Mouse (Mus musculus) inflammation-experienced regulatory T-cells, adult 6 months (primary cell): ENCODE results near the gene Tpk1. TPM values are rescaled to one million over a fixed set of nuclear protein-coding genes. Genes with fewer than 3 reads are reported as not detected.

Experiments
- ATAC-seq: one replicate; pipeline ENCODE4 v1.8.0; 2017
- polyA plus RNA-seq, 3 experiments: library from polyadenylated mRNA; unstranded; fragments of 100-300 nt; shearing (Covaris generic); gene quantifications; one replicate each; pipeline ENCODE4 v1.2.1; 2017

Gene Tpk1
- polyA plus RNA-seq, result 10 to 100 TPM; 10.4 to 19.5 (median 11.5) TPM

- ATAC-seq, result peak; percentile 93
Observed at GRCm38 (mm10) chr6:43665677-43666546, at the start of gene Tpk1. Gene Tpk1, minus strand, starts transcription at chr6:43666278.

DNA sequence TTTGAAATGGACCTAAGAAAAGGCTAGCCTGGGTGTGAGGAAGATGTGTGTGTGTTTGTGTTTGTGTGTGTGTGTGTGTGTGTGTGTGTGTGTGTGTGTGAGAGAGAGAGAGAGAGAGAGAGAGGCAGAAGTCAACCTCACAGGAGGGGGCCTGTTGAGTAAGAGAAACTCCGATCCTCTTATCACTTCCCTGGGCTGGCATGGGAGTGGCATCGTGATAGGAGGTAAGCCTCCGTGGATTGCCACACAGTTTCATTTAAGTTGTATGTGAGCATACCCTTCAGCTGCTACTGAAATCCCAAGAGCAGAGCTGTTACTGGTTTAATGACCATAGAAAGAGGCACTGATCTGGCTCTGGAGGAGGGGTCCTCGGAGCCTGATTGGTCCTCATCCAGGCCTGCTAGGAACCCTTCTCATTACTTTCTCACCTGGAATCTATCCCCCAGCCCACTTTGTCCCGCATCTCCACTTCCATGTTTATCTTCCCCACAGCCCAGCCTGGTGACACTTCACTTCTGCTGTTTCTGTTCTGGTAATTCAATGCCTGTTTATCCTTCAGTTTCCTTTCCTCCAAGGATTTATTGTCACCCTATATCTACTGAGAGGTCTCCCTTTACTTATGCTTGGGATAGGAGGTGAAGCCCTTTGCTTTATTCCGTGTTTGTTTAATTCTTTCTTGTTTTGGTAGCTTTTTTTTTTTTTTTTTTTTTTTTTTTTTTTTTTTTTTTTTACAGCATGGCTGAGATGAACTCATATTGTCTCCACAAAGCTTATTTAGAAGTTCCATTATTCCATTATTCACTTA lies 36.9 kb upstream of the Tpk1 start:
- ATAC-seq, result no peak

GRCm38 (mm10) chr6:43691863-43692262 lies 25.8 kb upstream of the Tpk1 start:
- ATAC-seq, result no peak

- no peak for ATAC-seq
Observed at GRCm38 (mm10) chr6:43685985-43686384, 19.9 kb upstream of the Tpk1 start.

DNA sequence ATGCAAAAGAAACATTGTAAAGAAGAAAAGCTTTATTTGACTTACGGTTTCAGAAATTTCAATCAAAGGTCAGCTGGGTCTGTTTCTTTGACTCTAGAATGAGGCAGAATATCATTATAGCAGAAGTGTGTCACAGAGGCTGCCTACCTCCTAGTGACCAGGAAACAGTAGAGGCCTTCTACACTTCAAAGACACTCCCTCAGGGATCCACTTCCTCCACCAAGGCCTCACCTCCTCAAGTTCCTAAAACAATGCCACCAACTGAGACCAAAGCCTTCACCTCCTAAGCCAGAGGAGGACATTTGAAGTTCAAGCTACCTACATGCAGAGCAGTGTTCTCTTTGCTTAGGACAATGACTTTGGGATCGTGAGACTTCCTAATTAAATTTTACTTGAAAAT lies 16.5 kb upstream of the Tpk1 start:
- ATAC-seq, result no peak

GRCm38 (mm10) chr6:43678689-43679212 lies 12.7 kb upstream of the Tpk1 start:
- no peak for ATAC-seq

DNA sequence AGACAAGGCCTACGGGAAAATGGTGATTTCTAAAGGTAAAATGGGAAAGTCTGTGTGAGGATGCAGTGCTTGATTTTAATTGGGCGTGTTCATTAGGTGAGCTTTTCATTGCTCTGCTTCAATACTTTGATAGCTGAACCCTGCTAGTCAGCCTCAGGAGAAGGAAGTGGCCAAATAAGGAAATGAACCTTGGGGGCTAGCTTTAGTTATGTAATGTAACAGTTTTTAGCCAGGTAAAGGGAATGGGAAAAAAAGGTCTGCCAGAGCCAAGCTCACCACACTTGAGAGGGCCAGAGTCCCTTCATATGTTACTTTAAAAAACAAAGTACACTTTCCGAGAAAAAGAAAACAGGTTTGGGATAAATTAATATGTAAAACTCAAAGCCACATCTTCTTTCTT lies 11.5 kb upstream of the Tpk1 start:
- ATAC-seq, result no peak

GRCm38 (mm10) chr6:43676139-43676538 lies 10.1 kb upstream of the Tpk1 start:
- no peak for ATAC-seq

DNA sequence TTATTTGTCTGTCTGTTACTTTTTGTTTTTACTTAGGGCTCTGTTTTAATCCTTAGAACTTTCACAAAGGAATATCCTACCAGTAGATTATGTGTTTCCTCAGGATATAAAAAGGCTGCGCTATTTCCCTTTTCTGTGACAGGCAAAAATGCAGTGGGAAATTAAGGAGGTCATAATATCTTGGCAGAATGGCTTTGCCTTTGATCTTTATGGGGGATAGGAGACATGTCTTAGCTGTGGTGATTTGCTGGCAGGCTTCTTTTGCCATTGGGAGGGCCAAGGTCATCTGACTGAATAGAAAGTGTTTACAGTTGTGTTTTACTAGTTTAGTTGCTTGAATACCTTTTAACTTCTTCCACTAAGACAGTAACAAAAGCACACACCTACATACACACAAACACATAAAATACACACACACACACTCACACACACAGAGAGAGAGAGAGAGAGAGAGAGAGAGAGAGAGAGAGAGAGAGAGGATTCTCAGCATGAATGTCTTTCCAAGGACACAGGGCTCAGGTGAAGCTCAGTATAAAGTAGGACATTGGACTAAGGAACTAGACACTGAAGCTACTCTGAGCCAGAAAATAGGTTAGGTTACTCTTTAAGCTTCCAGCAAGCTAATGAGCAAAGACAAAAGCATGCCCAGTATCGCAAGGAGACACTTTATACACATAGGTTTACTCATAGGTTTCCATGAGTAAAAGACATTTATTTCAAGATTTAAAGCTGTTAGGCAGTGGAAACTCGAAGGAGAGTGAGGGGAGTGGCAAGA lies 9.1 kb upstream of the Tpk1 start:
- no peak for ATAC-seq

- ATAC-seq, result no peak
Observed at GRCm38 (mm10) chr6:43670939-43671338, 4.9 kb upstream of the Tpk1 start.

GRCm38 (mm10) chr6:43667681-43668080 lies 1.6 kb upstream of the Tpk1 start:
- ATAC-seq, result no peak

- no peak for ATAC-seq
Observed at GRCm38 (mm10) chr6:43666611-43667400, 728 bp upstream of the Tpk1 start.

GRCm38 (mm10) chr6:43661822-43662221 lies 4.3 kb downstream of the Tpk1 start:
- ATAC-seq, result no peak

GRCm38 (mm10) chr6:43658290-43658689 lies 7.8 kb downstream of the Tpk1 start:
- ATAC-seq, result no peak

- no peak for ATAC-seq
Observed at GRCm38 (mm10) chr6:43657845-43658244, 8.2 kb downstream of the Tpk1 start.

- no peak for ATAC-seq
Observed at GRCm38 (mm10) chr6:43654876-43655456, 11.1 kb downstream of the Tpk1 start.

GRCm38 (mm10) chr6:43649516-43649915 lies 16.6 kb downstream of the Tpk1 start:
- no peak for ATAC-seq

DNA sequence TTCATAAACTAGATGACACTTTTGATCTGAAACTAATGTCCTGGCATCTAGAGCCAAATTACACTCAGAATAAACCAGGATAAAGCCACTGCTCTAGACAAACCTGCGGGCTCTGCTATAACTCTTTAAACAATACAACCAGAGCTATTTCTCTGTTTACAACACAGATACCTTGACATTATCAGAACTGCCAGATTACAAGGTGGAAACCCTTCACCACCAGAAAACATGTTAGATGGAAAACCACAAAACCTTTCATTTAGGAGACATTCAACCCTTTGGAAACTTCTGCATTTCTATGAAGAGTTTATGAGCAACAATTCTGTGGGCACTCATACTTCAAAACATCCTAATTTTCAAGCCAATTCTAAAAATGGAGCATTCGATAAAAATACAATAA lies 20.4 kb downstream of the Tpk1 start:
- ATAC-seq, result no peak

DNA sequence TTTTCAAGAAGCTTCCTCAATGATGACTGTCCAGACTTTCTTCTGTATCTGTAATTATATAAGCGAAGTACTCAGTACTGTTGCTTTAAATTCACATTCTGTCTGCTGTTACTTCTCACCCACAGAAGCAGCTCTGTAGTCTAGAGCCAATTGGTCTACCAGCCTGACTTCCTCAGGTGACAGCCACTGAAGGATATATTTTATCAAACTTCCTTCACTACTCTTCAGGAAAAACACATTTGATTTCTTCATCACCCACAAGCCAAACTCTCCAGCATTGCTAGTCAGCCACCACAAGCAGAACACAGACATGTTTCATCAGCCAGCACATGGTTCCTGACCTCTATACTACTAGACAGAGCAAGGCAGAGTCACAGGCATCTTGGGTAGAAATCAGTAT lies 21.0 kb downstream of the Tpk1 start:
- no peak for ATAC-seq

DNA sequence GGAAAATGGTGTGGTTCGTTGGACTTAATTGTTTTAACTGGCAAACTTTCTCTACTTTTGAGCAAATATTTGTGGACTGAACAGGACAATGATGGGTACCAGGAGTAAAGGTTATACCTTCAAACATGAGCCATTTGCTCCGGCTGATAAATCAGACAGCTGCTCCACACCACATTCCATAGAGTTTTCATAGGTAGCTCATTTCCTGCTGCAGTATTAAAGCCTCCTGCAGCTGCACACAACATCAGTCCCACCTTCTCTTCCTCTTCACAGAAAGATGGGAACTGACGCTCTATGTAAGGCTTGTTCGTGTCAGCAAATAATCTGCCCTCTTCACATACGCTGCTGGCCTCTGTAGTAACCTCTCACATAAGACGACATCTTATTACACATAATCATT lies 22.4 kb downstream of the Tpk1 start:
- ATAC-seq, result no peak

DNA sequence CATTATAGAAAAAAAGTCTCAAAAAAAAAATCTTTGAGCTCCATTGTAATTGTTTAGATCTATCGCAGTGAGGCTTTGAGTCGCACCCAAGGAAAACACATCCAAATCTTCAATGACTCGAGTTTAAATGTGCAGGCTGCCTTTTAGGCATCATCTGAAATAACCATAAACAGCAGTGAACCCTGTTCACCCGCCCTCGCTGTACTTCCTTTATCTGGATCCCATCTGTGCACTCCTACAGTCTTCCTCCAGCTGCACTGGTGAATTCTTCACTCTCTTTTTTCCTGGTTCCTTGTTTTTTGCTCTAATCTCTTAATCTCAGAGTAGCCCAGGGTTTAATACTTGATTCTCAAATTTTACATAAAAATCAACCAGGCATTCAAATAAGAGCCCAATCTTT lies 23.7 kb downstream of the Tpk1 start:
- ATAC-seq, result no peak

DNA sequence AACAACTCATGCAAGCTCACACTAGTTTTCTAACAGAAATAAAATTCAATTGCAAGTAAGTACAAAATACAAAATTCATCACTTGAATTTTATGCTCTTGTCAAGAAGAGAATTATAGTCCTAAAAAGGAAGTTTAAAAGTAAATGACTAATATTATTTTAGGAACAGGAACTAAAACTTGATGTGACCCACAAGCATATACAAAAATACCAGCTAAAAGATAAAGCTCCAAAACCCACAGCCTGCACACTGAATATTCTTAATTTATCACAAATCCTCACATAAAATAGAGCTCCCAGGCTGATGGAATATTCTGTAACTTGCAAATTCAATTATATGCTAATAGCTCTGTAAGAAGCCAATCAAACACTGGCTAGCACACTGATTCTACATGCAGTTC lies 25.5 kb downstream of the Tpk1 start:
- no peak for ATAC-seq
